Mouse (Mus musculus) hematopoietic multipotent progenitor cell, adult 10-12 weeks (in vitro differentiated cells): ENCODE measurements around the gene Jund. TPM values are rescaled to one million over a fixed set of nuclear protein-coding genes. Genes with fewer than 3 reads are reported as not detected.

Source experiments
- polyA plus RNA-seq: library from polyadenylated mRNA; stranded (reverse); fragments of >175 nt; gene quantifications from 2 replicates; pipeline ENCODE4 v1.2.3, GENCODE M21; 2012; ENCODE audit warnings: low replicate concordance

The Jund gene
- 801 and 2,923 TPM in 2 replicates for polyA plus RNA-seq

DNA sequence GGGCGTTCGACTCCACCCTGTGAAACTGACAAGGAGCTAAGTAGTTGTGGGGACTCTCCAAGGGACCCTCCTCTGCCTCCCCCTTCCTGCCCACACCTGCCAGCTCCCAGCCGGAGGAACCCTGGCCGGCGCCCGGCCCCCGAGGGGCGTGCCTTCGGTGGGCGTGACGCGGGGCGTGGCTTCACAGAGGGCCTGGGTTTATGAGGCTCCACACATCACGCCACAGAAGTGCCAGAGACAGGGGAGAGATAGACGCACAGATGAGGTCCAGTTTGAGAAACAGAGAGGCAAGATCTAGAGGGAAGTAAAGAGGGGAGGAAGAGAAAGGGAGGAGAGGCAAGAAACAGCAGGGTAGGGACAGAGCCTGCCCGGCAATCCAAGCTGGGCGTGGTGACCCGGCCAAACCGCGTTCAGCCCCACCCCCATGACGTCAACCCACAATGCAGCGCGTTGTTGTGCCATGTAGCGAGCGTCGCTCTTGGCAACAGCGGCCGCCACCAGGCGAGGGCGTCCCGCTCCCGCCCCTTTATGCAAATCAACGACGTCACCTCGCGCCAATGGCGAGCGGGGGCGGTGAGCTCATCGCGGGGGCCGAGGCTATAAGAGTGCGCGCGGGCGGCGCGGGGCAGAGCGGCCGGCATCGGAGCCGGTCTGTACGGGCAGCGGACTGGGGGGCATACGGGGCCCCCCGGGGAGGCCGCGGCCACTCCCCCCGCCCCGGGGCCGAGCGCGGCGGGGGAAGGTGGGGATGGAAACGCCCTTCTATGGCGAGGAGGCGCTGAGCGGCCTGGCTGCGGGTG, at the start of gene Jund:
TSS of gene Jund (plus strand) at position 640 of the 800 bp plus-strand sequence.

DNA sequence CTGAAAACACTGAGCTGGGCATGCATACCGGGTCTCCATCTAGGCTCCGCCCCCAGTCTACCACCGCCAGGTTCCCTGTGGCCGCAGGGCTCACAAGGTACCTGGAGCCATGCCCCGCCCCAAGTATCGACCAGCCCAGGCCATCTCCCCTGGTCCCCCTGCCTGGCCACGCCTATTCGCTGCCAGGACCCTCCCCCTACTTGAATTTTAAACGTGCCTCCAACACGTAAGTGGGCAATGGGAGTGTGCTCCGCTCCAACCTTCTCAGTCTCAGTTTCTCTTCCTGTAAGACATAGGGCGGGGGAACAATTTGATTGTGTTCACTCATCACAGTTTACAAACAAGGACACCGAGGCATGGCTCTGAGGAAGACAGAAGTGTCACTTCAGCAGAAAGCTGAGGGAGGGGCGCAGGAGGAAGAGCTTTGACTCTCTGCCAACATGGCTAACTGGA, 38.5 kb upstream of the Jund start, which contains the start of gene Pgpep1:
TSS of gene Pgpep1 (minus strand) at position 116 of the 453 bp plus-strand sequence.

DNA sequence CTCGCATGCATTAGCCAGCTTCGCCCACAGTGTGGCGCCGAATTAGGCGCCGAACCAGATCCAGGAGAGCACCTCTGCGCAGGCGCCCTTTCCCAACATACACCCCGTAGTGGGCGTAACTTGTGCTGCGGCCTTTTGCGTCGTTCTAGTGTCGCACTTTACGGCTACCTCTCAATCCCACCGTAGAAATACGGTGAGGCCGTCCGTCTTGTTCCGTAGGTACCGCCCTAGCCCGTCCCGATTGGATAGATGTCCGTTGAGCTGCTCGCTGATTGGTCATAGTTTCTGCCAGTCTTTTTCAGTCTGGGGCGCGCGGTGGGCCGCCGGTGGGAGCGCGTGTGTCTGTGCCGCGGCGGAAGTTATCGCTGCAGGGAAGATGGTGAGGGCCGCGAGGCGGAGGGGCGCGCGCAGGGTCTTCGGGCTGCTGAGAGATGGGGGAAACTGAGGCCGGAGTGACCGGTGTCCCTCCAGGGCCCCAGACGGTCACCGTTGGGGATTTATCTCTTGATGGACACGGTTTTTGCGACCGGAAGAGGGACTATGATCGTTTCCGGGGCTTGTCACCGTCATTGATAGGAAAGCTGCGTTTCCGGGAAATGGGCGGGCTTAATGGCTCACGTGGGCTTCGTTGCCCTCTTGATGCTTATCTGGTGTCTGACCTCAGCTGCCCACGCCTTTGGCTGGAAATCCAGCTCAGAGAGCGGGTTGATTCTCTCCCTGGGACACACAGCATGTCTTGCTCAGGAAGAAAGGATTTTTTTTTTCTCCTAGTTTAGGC, 25.5 kb upstream of the Jund start, which contains the start of gene Lsm4:
TSS of gene Lsm4 (plus strand) at position 170 of the 778 bp plus-strand sequence.

DNA sequence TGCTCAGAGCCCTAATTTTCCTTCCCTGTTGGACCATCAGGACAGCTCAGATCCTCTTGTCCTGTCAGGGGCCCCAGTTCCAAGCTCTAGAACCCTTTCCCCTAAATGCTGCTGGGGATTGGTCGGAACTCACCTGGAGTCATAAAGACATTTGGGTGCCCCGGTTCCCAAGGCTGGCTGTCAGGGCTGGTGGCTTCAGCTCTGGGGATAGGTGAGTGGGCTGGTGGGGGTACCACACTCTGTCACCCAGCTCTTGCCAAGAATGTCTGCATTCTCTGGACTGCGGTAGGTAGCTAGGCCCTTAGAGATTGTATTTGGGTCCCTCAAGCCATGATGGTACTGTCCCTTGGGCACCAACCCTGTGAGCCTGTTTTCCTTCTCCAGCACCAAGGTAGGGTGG, 4.5 kb downstream of the Jund start, which contains the start of gene Iqcn:
TSS of gene Iqcn (plus strand) at position 171 of the 400 bp plus-strand sequence.

DNA sequence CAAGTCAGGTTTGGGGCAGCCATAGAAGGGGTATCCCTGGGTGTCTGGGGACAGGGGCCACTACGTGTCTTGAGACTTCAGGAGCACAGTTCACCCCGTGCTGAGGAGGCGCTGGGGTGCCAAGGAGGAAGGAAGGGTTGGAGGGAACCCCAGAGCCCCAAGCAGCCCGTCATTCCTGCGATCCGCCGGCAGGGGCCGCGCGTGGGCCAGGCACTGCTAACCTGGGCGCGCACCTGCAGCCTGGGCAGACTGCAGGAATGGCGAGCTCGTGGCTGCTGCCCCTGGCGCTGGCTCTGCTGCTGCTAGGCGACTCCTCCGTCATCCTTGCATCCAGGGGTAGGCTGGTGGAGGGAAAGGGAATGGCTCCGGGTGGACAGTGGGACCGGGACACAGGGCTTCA, 19.5 kb downstream of the Jund start, which contains the start of gene Gm3336:
TSS of gene Gm3336 (plus strand) at position 247 of the 400 bp plus-strand sequence.

DNA sequence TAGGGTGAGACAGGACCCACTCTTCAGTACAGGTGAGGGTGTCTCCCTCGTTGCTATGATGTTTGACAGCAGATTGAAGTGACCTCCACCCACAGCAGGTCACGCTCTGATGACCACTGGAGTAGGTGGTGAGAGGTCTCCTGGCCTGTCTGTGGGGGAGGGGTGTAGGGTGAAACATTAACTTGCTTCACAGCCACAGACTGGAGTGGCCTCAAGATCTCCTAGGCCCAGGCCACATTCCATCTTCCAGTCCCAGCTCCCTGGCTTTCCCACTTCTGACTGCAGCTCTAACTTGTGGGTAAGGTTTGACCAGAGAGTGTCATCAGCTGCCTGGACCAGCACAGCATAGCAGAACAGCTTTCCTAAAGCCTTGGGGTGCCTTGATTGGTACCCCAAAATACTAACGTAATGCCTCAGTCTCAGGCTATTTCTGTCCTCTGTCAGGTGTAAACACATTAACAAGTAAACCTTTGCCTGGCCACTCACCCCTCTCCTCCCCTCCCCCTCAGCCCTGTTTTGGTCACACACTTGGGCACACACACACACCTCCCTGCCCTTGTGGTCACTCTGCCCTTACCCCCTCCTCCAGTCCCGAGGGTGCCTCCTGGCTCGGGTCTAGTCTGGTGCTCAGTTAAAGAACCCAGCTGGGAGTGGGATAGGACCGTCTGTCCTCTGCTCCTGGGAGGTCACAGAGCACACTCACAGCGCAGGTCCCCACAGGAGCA, 24.9 kb downstream of the Jund start, which contains the start of gene Pde4c:
TSS of gene Pde4c (plus strand) at position 235 of the 725 bp plus-strand sequence.

Other genes starting within 250 kb of the Jund start
- gene Klhl26, start 222.0 kb upstream of the Jund start, polyA plus RNA-seq = 7.5 and 7.9 TPM in 2 replicates
- 0.34 TPM in 1 of 2 replicates, not detected in the other for gene Tmem59l, start 211.6 kb upstream of the Jund start, polyA plus RNA-seq
- gene Crlf1, start 205.8 kb upstream of the Jund start, polyA plus RNA-seq = 0.13 and 0.34 TPM in 2 replicates
- gene Rex1bd, start 192.2 kb upstream of the Jund start, polyA plus RNA-seq = 130 and 215 TPM in 2 replicates
- gene Uba52, start 188.1 kb upstream of the Jund start, polyA plus RNA-seq = 756 and 1,789 TPM in 2 replicates
- 658 and 1,767 TPM in 2 replicates for gene Fkbp8, start 171.2 kb upstream of the Jund start, polyA plus RNA-seq
- gene Kxd1, start 171.0 kb upstream of the Jund start, polyA plus RNA-seq = 25.8 and 38.2 TPM in 2 replicates
- gene Ell, start 159.5 kb upstream of the Jund start, polyA plus RNA-seq = 46.8 and 56.3 TPM in 2 replicates
- gene Isyna1, start 104.6 kb upstream of the Jund start, polyA plus RNA-seq = 123 and 176 TPM in 2 replicates
- gene Ssbp4, start 90.1 kb upstream of the Jund start, polyA plus RNA-seq = 364 and 1,497 TPM in 2 replicates
- 40.3 and 51.0 TPM in 2 replicates for gene Lrrc25, start 82.8 kb upstream of the Jund start, polyA plus RNA-seq
- gene Gdf15, start 66.5 kb upstream of the Jund start, polyA plus RNA-seq = 0.58 and 1.2 TPM in 2 replicates
- gene Pgpep1, start 38.6 kb upstream of the Jund start, polyA plus RNA-seq = 3.4 and 3.7 TPM in 2 replicates
- 257 and 405 TPM in 2 replicates for gene Lsm4, start 25.7 kb upstream of the Jund start, polyA plus RNA-seq
- gene Iqcn, start 4.5 kb downstream of the Jund start, polyA plus RNA-seq = 0.03 TPM in 1 of 2 replicates, not detected in the other
- gene Gm3336, start 19.6 kb downstream of the Jund start, polyA plus RNA-seq = 0.20 TPM in 1 of 2 replicates, not detected in the other
- gene Pde4c, start 24.8 kb downstream of the Jund start, polyA plus RNA-seq = 8.2 and 8.4 TPM in 2 replicates
- gene Rab3a, start 55.7 kb downstream of the Jund start, polyA plus RNA-seq = 23.3 and 50.9 TPM in 2 replicates
- gene Mpv17l2, start 62.0 kb downstream of the Jund start, polyA plus RNA-seq = 67.8 and 94.2 TPM in 2 replicates
- 55.0 and 106 TPM in 2 replicates for gene Pik3r2, start 77.8 kb downstream of the Jund start, polyA plus RNA-seq
- gene Mast3, start 106.1 kb downstream of the Jund start, polyA plus RNA-seq = 424 and 1,050 TPM in 2 replicates
- gene Il12rb1, start 109.5 kb downstream of the Jund start, polyA plus RNA-seq = 4.7 and 10.2 TPM in 2 replicates
- 68.9 and 169 TPM in 2 replicates for gene Arrdc2, start 140.8 kb downstream of the Jund start, polyA plus RNA-seq
- 0.33 and 0.61 TPM in 2 replicates for gene Kcnn1, start 164.3 kb downstream of the Jund start, polyA plus RNA-seq
- gene Ccdc124, start 175.0 kb downstream of the Jund start, polyA plus RNA-seq = 116 and 130 TPM in 2 replicates
- 0.16 and 0.54 TPM in 2 replicates for gene Slc5a5, start 193.8 kb downstream of the Jund start, polyA plus RNA-seq
- 1,142 and 8,485 TPM in 2 replicates for gene Rpl18a, start 198.5 kb downstream of the Jund start, polyA plus RNA-seq
- gene Map1s, start 207.0 kb downstream of the Jund start, polyA plus RNA-seq = 86.1 and 126 TPM in 2 replicates